Mouse (Mus musculus) hindbrain, postnatal 0 days (tissue): ENCODE results near the gene Auts2. TPM values are rescaled to one million over a fixed set of nuclear protein-coding genes. Genes with fewer than 3 reads are reported as not detected.

Source experiments
- ATAC-seq: fragments of 200-750 bp; cut with Nextera tagmentation; 2 replicates; pipeline ENCODE4 v1.8.0; 2017; ENCODE audit warnings: mild to moderate bottlenecking, moderate TSS enrichment, moderate library complexity
- DNase-seq: peaks from one replicate; pipeline ENCODE4 v3.0.0-alpha.2; 2015; ENCODE audit warnings: low spot score
- H3K27ac ChIP-seq: fragments of 300-500 bp; sonication (generic); 2 replicates; pipeline ENCODE4 v1.5.1; 2014; ENCODE audit warnings: mild to moderate bottlenecking
- H3K27me3 ChIP-seq: fragments of 300-500 bp; sonication (generic); 2 replicates; pipeline ENCODE4 v1.6.1; 2014; ENCODE audit warnings: low read length, mixed read lengths; ENCODE audit not compliant: insufficient read depth
- H3K36me3 ChIP-seq: fragments of 300-500 bp; sonication (generic); 2 replicates; pipeline ENCODE4 v1.6.1; 2014; ENCODE audit warnings: low read length, mixed read lengths; ENCODE audit not compliant: insufficient read depth
- H3K4me1 ChIP-seq: fragments of 300-500 bp; sonication (generic); 2 replicates; pipeline ENCODE4 v1.6.1; 2014; ENCODE audit warnings: antibody characterized with exemption, low read length, mixed read lengths; ENCODE audit not compliant: insufficient read depth
- H3K4me2 ChIP-seq: fragments of 300-500 bp; sonication (generic); 2 replicates; pipeline ENCODE4 v1.6.1; 2014; ENCODE audit warnings: low read depth, mild to moderate bottlenecking, low read length, moderate library complexity, mixed read lengths
- H3K4me3 ChIP-seq: fragments of 300-500 bp; sonication (generic); 2 replicates; pipeline ENCODE4 v1.5.1; 2014; ENCODE audit warnings: low read length
- H3K9ac ChIP-seq: fragments of 300-500 bp; sonication (generic); replicated peaks from 2 replicates; pipeline ENCODE4 v1.6.1; 2014; ENCODE audit warnings: mild to moderate bottlenecking, low read length, moderate library complexity, mixed read lengths
- H3K9me3 ChIP-seq: fragments of 300-500 bp; sonication (generic); 2 replicates; pipeline ENCODE4 v1.6.1; 2016; ENCODE audit warnings: low read length, mixed read lengths
- CTCF ChIP-seq: IDR thresholded peaks from 2 replicates; pipeline ENCODE4 v1.5.1; 2016; ENCODE audit warnings: antibody characterized with exemption, control low read depth, low read depth
- WGBS: fragments of 180-500 bp; shearing (Covaris S2); extraction: QIAGEN DNeasy Blood & Tissue Kit; methylation state at CpG from one replicate; pipeline ENCODE4 v1.1.7; 2014; 5-methylcytosine and 5-hydroxymethylcytosine counted together
- polyA plus RNA-seq: library from polyadenylated mRNA; unstranded; fragments of >200 nt; fragmentation: Nextera tagmentation; extraction: Ambion mirVana; gene quantifications from 2 replicates; pipeline ENCODE4 v1.2.1, GENCODE M21; 2015
- total RNA-seq: library from RNA; depleted of rRNA; stranded (reverse); fragments of >200 nt; gene quantifications from 2 replicates; pipeline ENCODE4 v1.2.3, GENCODE M21; 2014

The Auts2 gene
- total and polyA plus RNA-seq, 2 experiments from 2014 or later = 39.3 to 54.9 TPM

GRCm38 (mm10) chr5:131415902-131416545 lies 1127.1 kb downstream of the Auts2 start:
- no peak overlapping the region for H3K27ac ChIP-seq
- no peaks in the 10 kb centered on the region for H3K9me3 ChIP-seq
- H3K4me1 ChIP-seq = no peaks in the 10 kb centered on the region
- no peak overlapping the region for H3K4me3 ChIP-seq
- 81% methylated on average over 1 of the region's 1 CpGs for WGBS
- no peaks in the 10 kb centered on the region for H3K36me3 ChIP-seq
- TF ChIP-seq CTCF = no peak
- no peak overlapping the region for H3K9ac ChIP-seq
- H3K27me3 ChIP-seq = no peaks in the 10 kb centered on the region
- H3K4me2 ChIP-seq = no peak overlapping the region
- ATAC-seq = no peak
- no peak for DNase-seq

- Histone ChIP-seq H3K4me2 (no peak overlapping the region), H3K4me1 (no peaks in the 10 kb centered on the region), H3K27me3 (no peaks in the 10 kb centered on the region), H3K9ac (no peak overlapping the region), H3K4me3 (no peak overlapping the region), H3K27ac (no peak overlapping the region), H3K9me3 (no peaks in the 10 kb centered on the region), H3K36me3 (no peaks in the 10 kb centered on the region)
- no peak for DNase-seq
- TF ChIP-seq CTCF = no peak
- no peak for ATAC-seq
- WGBS = 60% methylated on average over 3 of the region's 3 CpGs
Measured at GRCm38 (mm10) chr5:131398250-131398649, 1144.9 kb downstream of the Auts2 start.

GRCm38 (mm10) chr5:131395756-131396155 lies 1147.4 kb downstream of the Auts2 start:
- no peak for ATAC-seq

More at GRCm38 (mm10) chr5:131395756-131396155, 1147.4 kb downstream of the Auts2 start:
- DNase-seq = no peak
- TF ChIP-seq CTCF = no peak
- Histone ChIP-seq H3K36me3 (no peaks in the 10 kb centered on the region), H3K4me2 (no peak overlapping the region), H3K4me1 (no peaks in the 10 kb centered on the region), H3K4me3 (no peak overlapping the region), H3K9me3 (no peaks in the 10 kb centered on the region), H3K9ac (no peak overlapping the region), H3K27ac (no peak overlapping the region), H3K27me3 (no peaks in the 10 kb centered on the region)
- WGBS = 86% methylated on average over 8 of the region's 8 CpGs
